Mouse (Mus musculus) ovary, adult 2 months (tissue): ENCODE measurements around the gene Sirt1. TPM values are rescaled to one million over a fixed set of nuclear protein-coding genes. Genes with fewer than 3 reads are reported as not detected.

ENCODE experiments used
- polyA plus RNA-seq: library from polyadenylated mRNA; depleted of rRNA; stranded (reverse); fragments of >200 nt; gene quantifications from 2 replicates; pipeline ENCODE4 v1.2.3, GENCODE M21; 2012; rRNA removed

Gene Sirt1
- polyA plus RNA-seq, result 8.3 and 8.5 TPM in 2 replicates

GRCm38 (mm10) chr10:63381498-63382280, at the start of gene Sirt1:
Gene Sirt1, minus strand, starts transcription at chr10:63381704.

DNA sequence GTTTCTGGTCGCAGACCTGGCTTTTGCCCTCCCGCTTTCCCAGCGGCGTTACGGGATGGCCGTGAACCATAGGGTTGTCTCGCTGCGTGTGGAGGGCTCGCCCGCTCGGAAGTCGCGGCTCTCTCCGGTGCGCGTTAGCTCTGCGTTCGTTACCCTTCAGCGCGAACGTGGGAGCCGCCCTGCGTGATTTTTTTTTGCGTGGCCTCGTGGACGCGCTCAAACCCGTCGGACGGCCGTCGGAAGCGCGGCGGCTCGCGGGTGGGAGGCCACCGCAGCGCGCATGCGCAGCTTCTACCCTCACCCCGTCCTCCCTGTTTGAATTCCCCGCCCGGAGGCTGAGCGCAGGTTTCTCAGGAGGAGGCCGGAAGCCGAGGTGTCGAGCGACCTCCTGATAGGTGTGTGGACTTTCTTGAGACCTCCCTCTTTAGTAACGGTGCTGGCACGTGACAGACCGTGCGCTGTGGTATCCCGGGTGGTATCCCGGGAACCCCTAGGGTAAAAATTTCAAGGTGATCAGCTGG, 48.3 kb upstream of the Sirt1 start, which contains the start of gene Ctnna3:
Ctnna3 (plus strand) TSS at position 314 of the 521 bp plus-strand sequence.

GRCm38 (mm10) chr10:63421739-63422735, 40.5 kb upstream of the Sirt1 start, which contains the start of gene Gm7075:
Gene Gm7075, minus strand, starts transcription at chr10:63421789.

GRCm38 (mm10) chr10:63382372-63383279, 1.1 kb upstream of the Sirt1 start, which contains the start of gene Dnajc12:
Gene Dnajc12, plus strand, starts transcription at chr10:63382443.

Other genes with a start within 250 kb of the Sirt1 start
- 0.02 and 0.06 TPM in 2 replicates for gene Mypn, start 177.8 kb downstream of the Sirt1 start, polyA plus RNA-seq
- 15.6 and 17.1 TPM in 2 replicates for gene Herc4, start 137.9 kb downstream of the Sirt1 start, polyA plus RNA-seq
- 0.40 and 0.48 TPM in 2 replicates for gene Dnajc12, start 739 bp upstream of the Sirt1 start, polyA plus RNA-seq
- gene Gm7075, start 40.1 kb upstream of the Sirt1 start, polyA plus RNA-seq, result not detected in 2 replicates
- gene Ctnna3, start 48.4 kb upstream of the Sirt1 start, polyA plus RNA-seq, result 0.25 and 0.50 TPM in 2 replicates